Mouse (Mus musculus): Measurements from ENCODE around the gene Dcst2. TPM values are rescaled to one million over a fixed set of nuclear protein-coding genes. Genes with fewer than 3 reads are reported as not detected.
A peak's percentile ranks its signal among the peaks of the same experiment; 100 is the strongest.

Dcst2 gene
- total RNA-seq, 2 experiments from 2014 or later = not detected

- intact Hi-C loops (cut with DNase I) = no loop called here
- DNase-seq = no peak
Observed at GRCm38 (mm10) chr3:89330346-89330745, 31.4 kb upstream of the Dcst2 start.

DNA sequence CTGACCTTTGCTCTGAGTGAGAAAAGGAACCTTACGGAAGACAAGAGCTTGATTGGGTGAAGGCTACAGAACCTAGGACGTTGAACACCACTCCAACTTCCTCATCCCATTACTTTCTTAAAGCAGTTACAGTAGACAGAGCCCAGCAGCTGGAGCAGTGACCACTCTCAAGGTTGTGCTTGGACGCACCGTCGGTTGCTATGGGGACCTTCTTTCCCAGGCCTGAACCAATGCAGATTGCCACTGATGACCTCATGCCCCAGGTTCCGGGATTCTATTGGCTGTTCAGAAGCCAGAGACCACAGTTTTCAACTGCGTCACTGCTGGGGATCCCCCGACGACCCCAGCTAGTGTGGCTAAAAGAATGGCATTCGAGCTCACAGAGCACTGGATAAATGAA, 30.8 kb upstream of the Dcst2 start:
- DNase-seq = no peak
- intact Hi-C loops (cut with DNase I) = no loop called here

DNA sequence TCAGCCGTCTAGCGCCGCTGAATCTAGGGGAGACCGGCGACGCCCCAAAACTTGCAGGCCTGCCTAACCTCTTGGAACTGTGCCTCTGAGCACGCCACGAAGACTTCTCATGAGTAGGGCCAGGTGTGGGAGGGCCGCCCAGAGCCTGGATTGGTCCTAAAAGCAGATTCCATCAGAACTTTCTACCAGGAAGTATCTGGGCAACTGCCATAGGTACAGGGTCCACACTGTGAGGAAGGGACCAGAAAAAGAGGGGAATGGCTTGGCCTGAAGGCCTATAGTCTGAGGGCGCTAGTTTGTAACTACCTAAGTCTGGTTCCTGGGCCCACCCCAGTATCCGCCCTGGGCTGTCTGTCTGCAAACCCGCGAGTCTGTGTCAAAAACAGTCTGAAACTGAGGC, 30.2 kb upstream of the Dcst2 start:
- intact Hi-C loops (cut with DNase I) = no loop called here
- no peak for DNase-seq

GRCm38 (mm10) chr3:89332013-89332412, 29.8 kb upstream of the Dcst2 start:
- intact Hi-C loops (cut with DNase I) = no loop called here
- DNase-seq = no peak

DNA sequence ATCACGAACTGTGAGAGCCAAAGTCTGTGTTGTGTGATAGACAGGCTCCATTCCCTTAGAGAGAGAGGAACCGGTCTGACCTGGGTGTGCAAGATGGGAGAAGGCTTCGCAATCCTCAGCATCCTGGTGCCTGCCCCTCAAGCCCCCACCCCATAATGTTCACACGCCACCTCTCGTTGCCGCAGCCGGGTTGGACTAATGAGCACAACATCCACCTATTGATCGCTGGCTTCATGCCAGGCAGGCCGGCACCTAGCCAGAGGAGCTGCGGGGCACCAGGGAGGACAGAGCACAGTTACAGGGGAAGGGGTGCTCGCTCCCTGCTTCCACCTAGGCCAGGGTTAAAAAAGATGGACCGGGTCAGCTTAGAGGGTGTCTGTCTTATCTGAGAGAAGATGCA, 29.3 kb upstream of the Dcst2 start:
- no peak for DNase-seq
- intact Hi-C loops (cut with DNase I) = no loop called here

- DNase-seq = no peak
- intact Hi-C loops (cut with DNase I) = no loop called here
Observed at GRCm38 (mm10) chr3:89333053-89333452, 28.7 kb upstream of the Dcst2 start.

GRCm38 (mm10) chr3:89336529-89336928, 25.2 kb upstream of the Dcst2 start:
- DNase-seq = no peak
- intact Hi-C loops (cut with DNase I) = loop anchor here (2.0 to 5.0 kb wide), 2 partner anchors 18 to 151 kb away; no protein-coding TSS in a partner anchor

- intact Hi-C loops (cut with DNase I) = loop anchor here (2.0 to 5.0 kb wide), 2 partner anchors 18 to 150 kb away; no protein-coding TSS in a partner anchor
Observed at GRCm38 (mm10) chr3:89337062-89337720, 24.6 kb upstream of the Dcst2 start.

GRCm38 (mm10) chr3:89337721-89338578, 23.8 kb upstream of the Dcst2 start, which contains the start of gene Efna4:
TSS of gene Efna4 (minus strand) at chr3:89338028.
- intact Hi-C loops (cut with DNase I) = loop anchor here (2.0 to 5.0 kb wide), 2 partner anchors 19 to 149 kb away; no protein-coding TSS in a partner anchor
- peak; percentile 54 to 61 for DNase-seq

More at GRCm38 (mm10) chr3:89337062-89337720, 24.6 kb upstream of the Dcst2 start:
- DNase-seq = no peak

DNA sequence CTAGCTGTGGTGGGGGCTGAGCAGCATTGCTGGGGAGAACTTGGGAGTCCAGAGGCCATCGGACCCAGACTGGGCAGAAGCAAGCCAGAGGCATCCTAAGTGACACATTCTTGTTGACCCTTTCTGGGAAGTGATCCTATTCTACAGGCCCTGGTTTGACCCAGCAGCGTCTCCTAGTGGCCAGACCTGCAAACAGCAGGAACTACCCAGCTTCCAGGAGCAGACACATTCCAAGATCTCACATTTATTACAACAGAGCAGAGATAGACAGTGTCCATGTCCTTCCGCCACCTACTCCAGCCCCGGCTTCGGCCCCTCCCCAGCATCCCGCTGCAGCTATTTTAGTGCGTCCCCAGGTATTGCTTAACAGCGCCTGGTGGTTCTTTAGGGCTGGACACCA, 22.4 kb upstream of the Dcst2 start:
- peak; percentile 64 to 82 for DNase-seq

GRCm38 (mm10) chr3:89340465-89340864, 21.3 kb upstream of the Dcst2 start:
- intact Hi-C loops (cut with DNase I) = loop anchor here (1.0 to 2.0 kb wide), 2 partner anchors 14 to 348 kb away; no protein-coding TSS in a partner anchor

More for the DNA sequence above, 22.4 kb upstream of the Dcst2 start:
- intact Hi-C loops (cut with DNase I) = loop anchor here (5.0 kb wide), 1 partner anchor 148 kb away; no protein-coding TSS in a partner anchor

DNA sequence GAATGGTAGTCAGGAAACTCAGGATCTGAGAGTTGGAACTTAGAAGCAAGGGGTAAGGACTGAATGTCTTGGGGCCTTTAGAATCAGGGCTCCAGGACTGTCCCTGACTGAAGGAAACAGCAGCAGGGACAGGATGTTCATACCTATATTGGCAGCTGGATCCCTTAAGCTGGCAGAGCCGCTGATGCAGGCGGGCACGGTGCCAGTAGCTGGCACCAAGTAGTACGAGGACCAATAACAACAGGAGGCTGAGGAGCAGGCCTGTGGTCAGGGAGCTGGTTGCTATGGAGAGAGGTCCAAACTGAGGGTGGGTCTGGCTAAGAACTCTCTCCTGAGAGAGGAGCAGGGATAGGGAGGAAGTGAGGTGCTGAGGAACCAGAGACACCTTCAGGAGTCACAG, 20.0 kb upstream of the Dcst2 start:
- DNase-seq = no peak
- intact Hi-C loops (cut with DNase I) = loop anchor here (2.0 kb wide), 1 partner anchor 347 kb away; no protein-coding TSS in a partner anchor

More at GRCm38 (mm10) chr3:89340465-89340864, 21.3 kb upstream of the Dcst2 start:
- peak; percentile 74 to 88 for DNase-seq

- intact Hi-C loops (cut with DNase I) = no loop called here
- DNase-seq = no peak
Observed at GRCm38 (mm10) chr3:89343279-89343678, 18.5 kb upstream of the Dcst2 start.

DNA sequence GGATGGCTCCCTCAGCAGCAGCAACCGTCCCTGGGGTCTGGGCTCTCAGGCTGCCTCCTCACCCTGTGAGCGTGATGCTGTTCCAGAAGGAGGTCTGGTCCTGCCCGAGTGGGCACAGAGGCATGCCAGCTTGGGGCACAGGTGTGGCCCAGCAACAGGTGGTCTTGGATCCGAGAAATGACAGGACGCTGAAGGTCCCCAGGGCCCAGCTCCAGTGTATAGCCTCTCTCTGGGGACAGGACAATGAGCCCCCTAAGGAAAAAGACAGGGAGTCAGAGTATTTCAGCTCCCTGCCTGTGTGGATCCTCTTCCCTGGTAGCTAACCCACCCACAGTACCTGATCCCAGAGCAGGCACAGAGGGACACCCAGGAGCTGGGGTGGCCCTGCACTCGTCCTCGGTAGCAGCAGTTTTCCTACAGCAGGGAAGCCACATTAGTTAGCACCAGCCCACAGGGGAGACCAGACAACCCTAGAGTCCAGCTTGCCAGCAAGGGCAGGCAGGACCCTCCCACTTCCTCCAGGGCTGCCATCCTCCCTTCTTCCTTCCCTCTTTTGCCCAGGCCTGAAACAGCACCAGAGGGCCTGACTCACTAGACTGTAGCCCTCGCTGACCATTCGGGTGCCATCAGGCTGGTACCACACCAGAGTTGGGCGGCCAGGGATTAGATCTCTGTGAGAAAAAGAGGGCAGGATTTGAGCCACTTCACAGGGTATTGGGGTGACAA, 14.8 kb upstream of the Dcst2 start:
- no peak for DNase-seq
- intact Hi-C loops (cut with DNase I) = no loop called here

GRCm38 (mm10) chr3:89347916-89348315, 13.9 kb upstream of the Dcst2 start:
- intact Hi-C loops (cut with DNase I) = no loop called here
- DNase-seq = peak; percentile 45 to 50

GRCm38 (mm10) chr3:89348911-89349868, 12.6 kb upstream of the Dcst2 start:
- intact Hi-C loops (cut with DNase I) = no loop called here
- peak; percentile 67 to 76 for DNase-seq

- DNase-seq = peak; percentile 92 to 94
- intact Hi-C loops (cut with DNase I) = no loop called here
Observed at GRCm38 (mm10) chr3:89349869-89350501, 11.8 kb upstream of the Dcst2 start, which contains the start of gene Adam15. TSS of gene Adam15 (minus strand) at chr3:89349996.

- DNase-seq = no peak
- intact Hi-C loops (cut with DNase I) = no loop called here
Observed at GRCm38 (mm10) chr3:89351271-89351670, 10.5 kb upstream of the Dcst2 start.

Data from heart, postnatal 14 days (tissue).